Mouse (Mus musculus): ENCODE measurements around the gene Prss8.

Gene Prss8

GRCm38 (mm10) chr7:127894480-127894879 lies 35.4 kb downstream of the Prss8 start:
- no peak for DNase-seq

DNA sequence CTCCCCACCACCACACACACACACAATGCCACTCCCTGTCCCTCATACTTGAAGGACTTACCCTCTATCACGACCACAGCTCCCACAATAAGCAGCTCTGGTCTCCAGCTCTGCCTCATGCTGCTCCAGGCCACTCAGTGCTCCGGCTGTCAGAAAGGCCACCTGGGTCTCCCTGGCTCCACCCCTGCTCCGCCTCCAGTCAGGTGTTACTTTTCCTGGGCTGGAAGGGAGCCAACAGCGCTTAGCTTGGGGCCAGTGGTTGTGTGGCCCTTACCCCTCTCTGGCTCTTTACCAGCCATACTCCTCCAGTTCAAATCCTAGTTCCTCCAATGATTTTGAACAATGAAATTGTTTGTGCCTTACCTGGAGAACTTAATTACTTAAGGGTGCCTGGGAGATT lies 39.1 kb downstream of the Prss8 start, which contains the start of gene Prss53:
Gene Prss53 (minus strand): TSS at position 173 of the 400 bp plus-strand sequence.
- DNase-seq, result peak; percentile 68 to 79

DNA sequence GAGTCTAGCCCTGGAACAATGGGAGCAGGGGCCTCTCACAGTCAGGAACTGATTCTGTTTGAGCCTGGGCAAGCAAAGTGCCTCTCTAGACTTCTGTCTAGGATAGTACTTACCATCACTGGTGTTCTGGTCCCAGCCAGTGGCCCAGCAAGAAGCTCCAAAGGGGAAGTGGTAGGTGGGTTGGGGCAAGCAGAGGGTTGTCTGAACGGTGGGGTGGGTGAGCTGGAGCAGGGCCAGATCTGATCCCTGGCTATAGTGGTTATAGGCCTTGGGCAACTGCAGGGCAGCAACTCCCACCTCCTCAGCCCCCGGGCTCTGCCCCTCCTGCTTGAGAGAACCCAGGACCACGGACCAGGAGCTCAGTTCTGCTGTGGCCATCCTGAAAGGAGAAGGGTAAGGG lies 41.1 kb downstream of the Prss8 start:
- DNase-seq, result no peak

DNA sequence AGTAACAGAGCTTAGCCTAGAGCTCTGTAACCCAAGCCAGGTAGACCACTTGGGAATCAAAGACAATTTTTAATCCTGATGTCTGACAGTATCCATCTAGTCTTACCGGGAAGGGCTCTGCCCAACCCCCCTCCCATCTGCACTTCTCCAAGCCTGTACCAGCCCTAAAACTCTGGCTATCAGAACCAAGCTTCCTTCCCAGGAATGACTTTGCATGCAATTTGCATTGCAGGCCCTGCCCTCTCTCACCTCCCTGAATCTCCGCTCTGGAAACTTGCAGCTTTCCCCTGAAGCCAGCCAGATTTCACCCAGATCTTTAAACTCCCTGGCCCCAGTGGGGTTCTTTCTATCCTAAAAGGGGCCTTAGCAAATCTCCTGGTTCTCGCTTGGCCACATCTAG lies 42.1 kb downstream of the Prss8 start:
- DNase-seq, result no peak

- DNase-seq, result no peak
Observed at GRCm38 (mm10) chr7:127887191-127887590, 42.7 kb downstream of the Prss8 start.

GRCm38 (mm10) chr7:127886551-127886950 lies 43.4 kb downstream of the Prss8 start:
- DNase-seq, result no peak

DNA sequence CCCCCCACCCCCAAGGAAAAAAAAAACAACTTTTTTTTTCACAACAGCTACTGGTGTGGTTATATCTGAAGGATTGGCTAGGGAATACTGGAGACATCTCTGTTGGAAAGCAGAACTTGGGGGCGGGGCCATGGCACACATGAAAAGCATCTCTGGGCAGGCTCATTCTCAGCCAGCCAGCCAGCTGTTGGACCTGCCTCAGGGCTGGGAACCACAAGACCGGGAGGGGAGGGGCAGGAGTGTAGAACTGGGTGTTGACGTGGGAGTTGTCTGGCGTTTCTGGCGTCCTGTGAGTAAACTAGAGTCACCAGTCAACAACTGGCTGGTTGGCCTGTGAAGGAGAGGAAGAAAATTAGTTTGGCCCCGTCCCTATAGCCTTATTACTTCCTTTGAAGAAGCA lies 44.0 kb downstream of the Prss8 start:
- peak; percentile 42 to 62 for DNase-seq

DNA sequence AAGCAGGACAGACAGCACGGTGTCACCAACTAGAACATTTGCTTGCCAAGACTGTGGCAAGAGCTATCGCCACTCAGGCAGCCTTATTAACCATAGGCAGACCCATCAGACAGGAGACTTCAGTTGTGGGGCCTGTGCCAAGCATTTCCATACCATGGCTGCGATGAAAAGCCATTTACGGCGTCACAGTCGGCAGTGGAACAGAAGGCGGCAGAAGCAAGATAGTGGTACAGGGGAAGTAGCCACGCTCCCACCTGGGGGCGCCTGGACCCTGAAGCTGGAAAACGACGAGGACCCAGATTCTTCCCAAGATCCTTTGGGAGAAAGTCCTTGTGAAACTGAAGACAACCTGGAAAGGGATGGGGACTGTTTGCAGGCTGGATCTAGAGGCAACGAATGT lies 49.5 kb downstream of the Prss8 start:
- no peak for DNase-seq

GRCm38 (mm10) chr7:127879301-127879700 lies 50.6 kb downstream of the Prss8 start:
- no peak for DNase-seq

DNA sequence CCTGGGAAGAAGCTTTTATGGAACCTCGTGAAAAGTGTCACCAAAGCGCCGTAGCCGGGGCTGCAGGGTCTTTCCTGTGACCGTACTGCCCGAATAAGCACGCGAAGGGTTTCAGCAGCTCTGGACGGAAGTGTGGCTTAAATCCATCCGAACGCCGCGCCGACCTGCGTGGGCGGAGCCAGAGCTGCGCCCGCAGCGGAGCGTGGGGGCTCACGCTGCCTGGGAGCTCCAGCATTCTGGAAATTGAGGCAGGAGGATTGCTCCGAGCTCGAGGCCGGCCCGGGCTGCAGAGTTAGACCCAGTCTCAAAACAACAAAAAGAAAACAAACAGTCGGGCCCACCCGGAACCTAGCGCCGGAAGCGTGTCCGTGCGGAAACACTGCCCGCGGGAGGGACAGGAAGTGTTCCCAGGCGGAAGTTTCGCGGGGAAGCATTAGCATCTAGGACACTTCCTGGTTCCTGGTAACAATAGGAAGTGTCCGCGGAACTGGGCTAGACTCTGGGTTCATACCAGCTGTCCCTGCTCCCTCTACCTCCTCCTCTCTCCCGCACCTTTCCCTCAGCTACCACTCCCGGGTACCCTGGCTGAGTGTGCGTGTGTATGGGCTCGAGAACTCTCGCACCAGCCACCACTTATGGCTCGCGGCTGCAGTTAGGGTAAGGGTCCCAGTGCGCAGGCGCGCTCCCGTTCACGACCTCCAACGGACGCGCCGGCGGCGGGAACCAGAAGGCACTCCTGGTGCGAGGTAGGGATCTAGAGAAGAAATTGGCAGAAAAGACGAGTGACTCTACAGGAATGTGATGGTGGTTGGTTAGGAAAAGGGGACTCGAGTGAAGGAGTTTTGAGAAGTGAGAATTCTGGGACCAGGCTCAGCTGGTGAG lies 53.2 kb downstream of the Prss8 start, which contains the start of gene Zfp668:
Gene Zfp668 (minus strand): TSS at position 362 of the 882 bp plus-strand sequence.
- DNase-seq, result peak; percentile 94 to 96

DNA sequence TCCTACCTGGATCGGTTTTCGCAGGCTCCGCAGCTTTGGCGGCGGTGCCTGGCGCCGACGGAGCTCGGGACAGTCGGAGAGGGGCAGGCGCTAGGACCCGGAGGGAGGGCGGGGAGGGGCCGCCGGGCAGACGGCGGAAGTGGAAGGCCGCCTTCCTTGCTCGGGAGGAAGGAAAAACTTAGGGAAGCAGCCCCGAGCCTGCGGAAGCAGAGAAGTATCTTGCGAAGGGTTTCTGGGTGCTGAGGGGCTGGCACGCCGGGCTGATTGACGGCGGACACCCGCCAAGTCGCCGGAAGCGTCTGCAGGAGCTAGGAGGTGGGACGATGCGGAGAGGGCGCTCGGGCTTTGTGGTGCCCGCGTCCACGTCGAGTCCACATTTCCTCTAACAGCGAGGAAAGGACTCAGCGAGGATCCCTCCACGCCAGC lies 53.9 kb downstream of the Prss8 start, which contains the start of gene Zfp646:
Gene Zfp646 (plus strand): TSS at position 181 of the 426 bp plus-strand sequence.
- peak; percentile 85 to 92 for DNase-seq
